Mouse (Mus musculus) CH12.LX (cell line): ENCODE measurements around the gene Ech1. TPM values are rescaled to one million over a fixed set of nuclear protein-coding genes. Genes with fewer than 3 reads are reported as not detected.
"Not testable (repeated sequence)": the region's sequence is repeated elsewhere in the genome, so short reads cannot be mapped to it uniquely, and the experiment has no call there.

Source experiments
- DNase-seq: peaks from one replicate; pipeline ENCODE4 v3.0.0-alpha.2; 2013; ENCODE audit errors: extremely low read depth
- H3K27ac ChIP-seq: 2 replicates; pipeline ENCODE4 v1.5.1; 2012; ENCODE audit warnings: low read depth, mild to moderate bottlenecking, control low read depth, moderate library complexity; ENCODE audit not compliant: insufficient read depth
- H3K27me3 ChIP-seq: replicated peaks from 2 replicates; pipeline ENCODE3; 2012; ENCODE audit warnings: inconsistent platforms
- H3K36me3 ChIP-seq, 2 experiments: replicated peaks in 1 of 2; 2 replicates each; pipeline versions ENCODE3 to v1.6.1; 2012; ENCODE audit warnings: inconsistent platforms in 1 of 2, low read length in 1 of 2, mild to moderate bottlenecking in 1 of 2, mixed read lengths in 1 of 2, moderate library complexity in 1 of 2; ENCODE audit not compliant: control insufficient read depth in 1 of 2, insufficient read depth in 1 of 2
- H3K4me1 ChIP-seq, 2 experiments: 2 replicates each; pipeline ENCODE4 v1.6.1; 2012; ENCODE audit warnings: inconsistent platforms in 1 of 2, moderate library complexity in 1 of 2; ENCODE audit not compliant: insufficient read depth in 2 of 2, control insufficient read depth in 1 of 2
- H3K4me2 ChIP-seq: 2 replicates; pipeline ENCODE4 v1.6.1; 2012; ENCODE audit warnings: low read depth, mild to moderate bottlenecking, control low read depth; ENCODE audit not compliant: poor library complexity, insufficient read depth, severe bottlenecking
- H3K4me3 ChIP-seq, 3 experiments: fragments of 150-350 bp in 1 of 3; sonication (generic) in 1 of 3; replicated peaks in 1 of 3; 2 replicates each; pipeline versions ENCODE3 to v1.5.1; 2011 to 2012; ENCODE audit warnings: low read depth in 2 of 3, low read length in 2 of 3, mild to moderate bottlenecking in 2 of 3, moderate library complexity in 2 of 3, control low read depth in 1 of 3, improper control_type of control experiment in 1 of 3, inconsistent platforms in 1 of 3, mixed read lengths in 1 of 3; ENCODE audit not compliant: poor library complexity in 1 of 3
- H3K79me2 ChIP-seq: replicated peaks from 2 replicates; pipeline ENCODE4 v1.6.1; 2012; ENCODE audit warnings: mild to moderate bottlenecking, moderate library complexity; ENCODE audit not compliant: control insufficient read depth, poor library complexity, insufficient read depth, severe bottlenecking; ENCODE audit errors: extremely low read depth
- H3K9ac ChIP-seq: 2 replicates; pipeline ENCODE4 v1.6.1; 2012; ENCODE audit warnings: low read depth, mild to moderate bottlenecking, control low read depth, moderate library complexity; ENCODE audit not compliant: insufficient read depth
- H3K9me3 ChIP-seq: replicated peaks from 2 replicates; pipeline ENCODE3; 2012; ENCODE audit warnings: low read length, inconsistent platforms, mixed read lengths
- BHLHE40 ChIP-seq: IDR thresholded peaks from 2 replicates; pipeline ENCODE4 v1.6.1; 2011; ENCODE audit warnings: mild to moderate bottlenecking, low read depth, low read length, improper control_type of control experiment
- CTCF ChIP-seq, 2 experiments: IDR thresholded peaks in 1 of 2; conservative IDR thresholded peaks in 1 of 2; 2 replicates each; pipeline ENCODE4 v1.5.1; 2011 to 2012; ENCODE audit warnings: low read depth in 2 of 2, low read length in 2 of 2, improper control_type of control experiment in 1 of 2, inconsistent platforms in 1 of 2, mild to moderate bottlenecking in 1 of 2, moderate library complexity in 1 of 2
- E2F4 ChIP-seq: IDR thresholded peaks from 2 replicates; pipeline ENCODE4 v1.6.1; 2011; ENCODE audit warnings: low read depth, low read length, improper control_type of control experiment; ENCODE audit not compliant: insufficient replicate concordance
- ELF1 ChIP-seq: IDR thresholded peaks from 2 replicates; pipeline ENCODE4 v1.6.1; 2014; ENCODE audit warnings: low read depth, mild to moderate bottlenecking, inconsistent platforms, low read length, improper control_type of control experiment
- ETS1 ChIP-seq: conservative IDR thresholded peaks from 2 replicates; pipeline ENCODE4 v1.6.1; 2012; ENCODE audit warnings: low read depth, mild to moderate bottlenecking, inconsistent platforms, low read length, improper control_type of control experiment, moderate library complexity
- HCFC1 ChIP-seq: IDR thresholded peaks from 2 replicates; pipeline ENCODE4 v1.6.1; 2012; ENCODE audit warnings: low read depth, mild to moderate bottlenecking, inconsistent platforms, low read length, improper control_type of control experiment
- IRF4 ChIP-seq: IDR thresholded peaks from 2 replicates; pipeline ENCODE4 v1.6.1; 2014; ENCODE audit warnings: low read depth, mild to moderate bottlenecking, inconsistent platforms, low read length, improper control_type of control experiment
- JUND ChIP-seq: conservative IDR thresholded peaks from 2 replicates; pipeline ENCODE4 v1.6.1; 2011; ENCODE audit warnings: low read depth, low read length, improper control_type of control experiment
- MAX ChIP-seq: IDR thresholded peaks from 2 replicates; pipeline ENCODE4 v1.6.1; 2011; ENCODE audit warnings: low read length, improper control_type of control experiment
- MEF2A ChIP-seq: IDR thresholded peaks from 2 replicates; pipeline ENCODE4 v1.6.1; 2014; ENCODE audit warnings: low read depth, mild to moderate bottlenecking, inconsistent platforms, low read length, improper control_type of control experiment, borderline replicate concordance
- MXI1 ChIP-seq: IDR thresholded peaks from 2 replicates; pipeline ENCODE4 v1.6.1; 2011; ENCODE audit warnings: mild to moderate bottlenecking, low read depth, low read length, improper control_type of control experiment
- NELFE ChIP-seq: IDR thresholded peaks from 2 replicates; pipeline ENCODE4 v1.6.1; 2011; ENCODE audit warnings: low read depth, low read length, improper control_type of control experiment
- NRF1 ChIP-seq: IDR thresholded peaks from 2 replicates; pipeline ENCODE4 v1.6.1; 2014; ENCODE audit warnings: low read depth, mild to moderate bottlenecking, inconsistent platforms, low read length, improper control_type of control experiment, moderate library complexity
- POLR2A ChIP-seq: IDR thresholded peaks from 2 replicates; pipeline ENCODE4 v1.6.1; 2011; ENCODE audit warnings: low read depth, mild to moderate bottlenecking, improper control_type of control experiment, low read length
- POLR2AphosphoS2 ChIP-seq: IDR thresholded peaks from 2 replicates; pipeline ENCODE4 v1.6.1; 2011; ENCODE audit warnings: low read depth, low read length, improper control_type of control experiment
- RAD21 ChIP-seq: IDR thresholded peaks from 2 replicates; pipeline ENCODE4 v1.6.1; 2011; ENCODE audit warnings: low read depth, mild to moderate bottlenecking, low read length, improper control_type of control experiment, moderate library complexity
- SMC3 ChIP-seq: IDR thresholded peaks from 2 replicates; pipeline ENCODE4 v1.6.1; 2011; ENCODE audit warnings: low read depth, low read length, improper control_type of control experiment
- TCF12 ChIP-seq: IDR thresholded peaks from 2 replicates; pipeline ENCODE4 v1.6.1; 2014; ENCODE audit warnings: low read depth, mild to moderate bottlenecking, inconsistent platforms, low read length, improper control_type of control experiment
- USF2 ChIP-seq: conservative IDR thresholded peaks from 2 replicates; pipeline ENCODE4 v1.6.1; 2011; ENCODE audit warnings: low read depth, low read length, improper control_type of control experiment
- ZC3H11A ChIP-seq: IDR thresholded peaks from 2 replicates; pipeline ENCODE4 v1.6.1; 2012; ENCODE audit warnings: low read depth, mild to moderate bottlenecking, inconsistent platforms, low read length, improper control_type of control experiment
- ZNF384 ChIP-seq: IDR thresholded peaks from 2 replicates; pipeline ENCODE4 v1.6.1; 2012; ENCODE audit warnings: low read depth, low read length, improper control_type of control experiment, inconsistent platforms
- dilution Hi-C: fragments of 300-500 bp; cut with MboI; formaldehyde crosslinking; loops from 2 replicates; pipeline ENCODE4 v1.14.3; 2020; ENCODE audit warnings: low sequenced_read_pairs; ENCODE audit not compliant: extremely low pct_unique_long_range_greater_than_20kb, extremely low pct_ligation_motif_present
- in situ Hi-C: fragments of 300-500 bp; cut with MboI; formaldehyde crosslinking; loops from 3 replicates; pipeline ENCODE4 v1.14.3; 2019; ENCODE audit warnings: low sequenced_read_pairs, low pct_ligation_motif_present, low pct_unique_long_range_greater_than_20kb, mixed read lengths
- polyA plus RNA-seq: library from polyadenylated mRNA; unstranded; fragments of >175 nt; gene quantifications from 2 replicates; pipeline ENCODE4 v1.2.1, GENCODE M21; 2012; ENCODE audit warnings: low read depth; ENCODE audit not compliant: insufficient read length
- total RNA-seq, 2 experiments: library from RNA; depleted of rRNA; stranded (reverse); fragments of 300-350 nt in 1 of 2; fragments of >200 nt in 1 of 2; gene quantifications; 2 replicates each; pipeline ENCODE4 v1.2.3; 2012 to 2014

The Ech1 gene
- total and polyA plus RNA-seq, 3 experiments: 67.6 to 124 (median 119) TPM

DNA sequence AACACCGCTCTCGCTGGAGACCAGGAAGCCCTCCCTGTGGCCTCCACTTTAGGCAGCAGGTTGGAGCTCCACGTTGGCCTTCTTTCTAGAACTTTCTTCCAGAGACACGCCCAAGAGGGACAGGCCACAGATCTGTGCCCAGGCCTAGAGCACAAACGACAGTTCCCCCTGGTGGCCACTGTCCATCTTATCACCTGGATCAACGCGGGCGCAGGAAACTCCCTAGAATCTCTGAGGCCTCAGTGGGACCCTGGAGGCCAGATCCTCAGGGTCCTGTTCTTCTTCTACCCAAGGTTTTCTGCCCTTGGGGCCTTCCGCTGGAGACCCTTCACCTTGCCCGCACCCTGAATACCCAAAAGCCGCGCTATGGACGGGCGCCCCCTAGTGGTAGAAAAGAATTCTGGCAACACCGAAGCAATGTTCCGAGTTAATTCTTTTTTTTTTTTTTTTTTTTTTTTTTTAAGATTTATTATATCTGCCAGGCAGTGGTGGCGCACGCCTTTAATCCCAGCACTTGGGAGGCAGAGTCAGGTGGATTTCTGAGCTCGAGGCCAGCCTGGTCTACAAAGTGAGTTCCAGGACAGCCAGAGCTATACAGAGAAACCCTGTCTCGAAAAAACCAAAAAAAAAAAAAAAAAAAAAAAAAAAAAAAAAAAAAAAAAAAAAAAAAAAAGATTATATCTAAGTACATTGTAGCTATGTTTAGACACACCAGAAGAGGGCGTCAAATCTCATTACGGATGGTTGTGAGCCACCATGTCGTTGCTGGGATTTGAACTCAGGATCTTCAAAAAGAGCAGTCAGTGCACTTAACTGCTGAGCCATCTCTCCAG, 42.7 kb downstream of the Ech1 start:
- H3K36me3 ChIP-seq, H3K9ac ChIP-seq, H3K79me2 ChIP-seq, H3K27me3 ChIP-seq, H3K9me3 ChIP-seq, dilution Hi-C loops, H3K27ac ChIP-seq: not testable (repeated sequence)
- Histone ChIP-seq H3K4me2 (0 out of 2 replicates have a peak overlapping the region, but pooled peaks have one; percentile 46), H3K4me1 (peaks cover 9 to 23% of the 10 kb centered on the region in 2 experiments), H3K4me3 (peak overlapping the region in 2 of 3 experiments; percentile 13 to 26)
- in situ Hi-C loops: loop anchor here (5.0 kb wide), 2 partner anchors 40 to 70 kb away; partner anchors contain the start of gene Ech1
- TF ChIP-seq MEF2A (peak; percentile 52; the same call in 1 of the 2 replicates), ZNF384 (peak; percentile 96), NRF1 (peak; percentile 39; the same call in 1 of the 2 replicates), RAD21 (peak; percentile 60), MAX (peak; percentile 61; the same call in 1 of the 2 replicates), ZC3H11A (peak; percentile 19; the same call in 1 of the 2 replicates), TCF12 (peak; percentile 13; the same call in 1 of the 2 replicates), CTCF (conservative IDR thresholded peaks at IDR 0.05 in 1 of 2, IDR thresholded peaks at IDR 0.05 in 1 of 2; ENCODE audit: low read depth in 2 of 2, low read length in 2 of 2) (peak; percentile 47 to 89), SMC3 (peak; percentile 71)
- peak; percentile 84 for DNase-seq

DNA sequence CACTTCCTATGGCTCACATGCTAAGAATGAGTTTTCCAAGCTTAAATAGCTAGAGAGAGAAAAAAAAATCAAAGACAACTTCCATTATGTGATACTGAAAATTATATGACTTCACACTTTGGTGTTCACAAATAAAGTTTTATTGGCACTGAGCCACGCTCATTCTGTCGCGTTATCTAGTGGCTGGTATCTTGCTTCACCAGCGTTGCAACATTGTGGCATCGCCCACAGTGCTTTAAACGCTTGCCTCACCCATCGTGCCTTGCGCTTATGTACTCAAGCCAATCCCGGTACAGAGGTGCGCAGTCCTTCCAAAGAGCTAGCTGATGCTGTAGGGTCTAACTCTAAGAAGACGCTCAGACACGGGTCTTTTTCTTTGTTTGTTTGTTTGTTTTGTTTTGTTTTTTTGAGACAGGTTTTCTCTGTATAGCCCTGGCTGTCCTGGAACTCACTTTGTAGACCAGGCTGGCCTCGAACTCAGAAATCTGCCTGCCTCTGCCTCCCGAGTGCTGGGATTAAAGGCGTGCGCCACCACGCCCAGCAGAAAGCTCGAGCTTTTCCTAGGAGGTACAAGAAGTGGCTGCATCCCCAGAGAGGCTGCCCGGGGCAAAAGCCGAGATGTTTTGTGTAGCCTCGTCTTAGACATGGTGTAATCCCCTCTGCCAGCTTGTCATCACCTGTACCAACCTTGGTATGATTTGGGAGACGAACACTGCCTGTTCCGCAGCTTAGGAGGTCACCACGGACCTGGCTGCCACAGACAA, 46.1 kb downstream of the Ech1 start:
- H3K4me2 ChIP-seq: no peak overlapping the region
- no peak for DNase-seq
- H3K4me1 ChIP-seq: peaks cover 4 to 14% of the 10 kb centered on the region in 2 experiments
- no peaks in the 10 kb centered on the region for H3K36me3 ChIP-seq
- in situ Hi-C loops (loop anchor here (5.0 kb wide), 1 partner anchor 36 kb away; no protein-coding TSS in a partner anchor), dilution Hi-C loops (no loop called here)
- no peak overlapping the region for H3K9ac ChIP-seq
- no peaks in the 10 kb centered on the region for H3K27me3 ChIP-seq
- no peak overlapping the region for H3K4me3 ChIP-seq
- no peaks in the 10 kb centered on the region for H3K9me3 ChIP-seq
- TF ChIP-seq HCFC1: no peak
- TF ChIP-seq E2F4: no peak
- TF ChIP-seq JUND: no peak
- TF ChIP-seq MEF2A: no peak
- no peak for TF ChIP-seq RAD21
- no peak for TF ChIP-seq NELFE
- TF ChIP-seq ELF1: no peak
- no peak for TF ChIP-seq MXI1
- no peak for TF ChIP-seq ETS1
- TF ChIP-seq POLR2A: no peak
- no peak for TF ChIP-seq BHLHE40
- TF ChIP-seq IRF4: no peak
- no peak for TF ChIP-seq POLR2AphosphoS2
- no peak for TF ChIP-seq SMC3
- TF ChIP-seq USF2: no peak
- no peaks in the 10 kb centered on the region for H3K79me2 ChIP-seq
- H3K27ac ChIP-seq: no peak overlapping the region
